Mouse (Mus musculus): ENCODE measurements around the gene Gm29666.

The Gm29666 gene

DNA sequence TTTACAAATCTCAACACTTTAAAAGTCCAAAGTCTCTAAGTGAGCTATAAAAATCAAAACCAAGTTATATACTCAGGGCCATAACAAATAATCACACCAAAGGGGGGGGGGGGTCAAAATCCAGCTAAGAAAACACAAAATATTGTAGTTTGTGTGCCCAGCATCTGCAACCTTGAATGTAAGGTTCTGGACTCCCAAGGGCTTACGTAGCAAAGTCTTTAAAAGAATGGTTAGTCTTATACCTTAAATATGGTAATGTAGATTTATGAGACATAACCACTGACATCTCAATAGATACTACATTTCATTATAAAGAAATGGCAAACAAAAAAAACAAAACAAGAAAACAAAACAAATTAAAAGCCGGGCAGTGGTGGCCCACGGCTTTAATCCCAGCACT lies at the start of gene Gm29666:
Gene Gm29666 (minus strand): TSS at position 101 of the 400 bp plus-strand sequence.
- 97% methylated on average over 3 of the region's 3 CpGs for WGBS

DNA sequence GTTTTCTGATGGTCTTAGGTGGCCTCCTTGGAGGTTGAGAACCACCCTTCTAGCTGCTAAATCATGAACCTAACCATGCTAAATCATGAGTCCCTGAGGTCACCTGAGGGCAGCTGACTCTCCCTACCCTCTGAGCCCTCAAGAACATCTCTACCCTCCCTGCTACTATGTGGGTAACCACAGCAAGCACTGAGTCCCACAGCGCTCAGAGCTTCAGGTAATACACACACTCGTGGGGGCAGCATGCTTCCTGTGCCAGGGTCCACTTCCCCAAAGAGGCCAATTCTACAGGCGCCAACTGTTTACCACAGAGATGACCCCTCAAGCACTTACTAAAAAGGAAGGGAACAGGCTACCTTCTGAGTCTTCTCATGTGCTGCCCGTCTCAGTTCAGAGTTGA lies 48.7 kb upstream of the Gm29666 start:
- WGBS: 81% methylated on average over 4 of the region's 4 CpGs

- 59% methylated on average over 7 of the region's 7 CpGs for WGBS
Measured at GRCm38 (mm10) chr15:84965575-84966360, 45.9 kb upstream of the Gm29666 start.

DNA sequence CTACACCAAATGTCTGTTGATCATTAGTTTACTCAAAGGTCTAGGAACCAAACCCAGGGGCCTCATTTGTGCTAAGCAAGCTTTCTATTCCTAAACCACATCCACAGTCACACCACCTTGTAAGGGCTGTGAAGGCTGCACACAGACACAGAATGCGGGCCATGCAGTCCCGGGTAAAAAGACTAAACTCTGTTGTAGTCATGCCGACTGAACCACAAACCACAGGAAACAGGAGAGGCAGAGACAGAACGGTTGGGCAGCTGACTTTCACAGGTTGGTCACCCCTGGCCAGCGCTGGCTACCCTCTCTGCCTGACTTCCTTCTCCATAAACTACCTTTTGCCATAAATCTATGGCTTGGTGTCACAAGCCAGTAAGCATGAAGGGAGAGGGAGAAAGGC lies 44.9 kb upstream of the Gm29666 start:
- WGBS: 62% methylated on average over 5 of the region's 5 CpGs

- WGBS: 91% methylated on average over 2 of the region's 2 CpGs
Measured at GRCm38 (mm10) chr15:84962518-84962917, 42.7 kb upstream of the Gm29666 start.

DNA sequence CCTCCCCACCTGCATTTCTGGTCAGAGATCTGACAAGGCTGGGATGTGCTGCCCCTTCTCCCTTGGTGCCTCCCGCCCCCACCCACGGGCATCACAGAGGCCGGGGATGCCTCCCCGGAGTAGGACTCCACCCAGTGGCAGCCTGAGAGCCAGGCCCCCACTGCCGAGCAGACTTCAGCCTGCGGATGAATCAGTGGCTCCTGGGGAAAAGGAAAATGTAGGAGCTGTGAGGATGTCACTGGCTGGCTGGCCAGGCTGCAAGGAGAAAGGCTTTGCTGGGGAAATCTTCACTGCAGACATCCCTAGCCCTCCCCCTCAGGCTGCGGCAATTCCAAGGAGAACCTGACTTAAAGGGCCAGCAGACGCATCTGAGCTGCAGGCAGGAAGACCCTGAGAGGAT lies 40.9 kb upstream of the Gm29666 start:
- 10% methylated on average over 8 of the region's 8 CpGs for WGBS

DNA sequence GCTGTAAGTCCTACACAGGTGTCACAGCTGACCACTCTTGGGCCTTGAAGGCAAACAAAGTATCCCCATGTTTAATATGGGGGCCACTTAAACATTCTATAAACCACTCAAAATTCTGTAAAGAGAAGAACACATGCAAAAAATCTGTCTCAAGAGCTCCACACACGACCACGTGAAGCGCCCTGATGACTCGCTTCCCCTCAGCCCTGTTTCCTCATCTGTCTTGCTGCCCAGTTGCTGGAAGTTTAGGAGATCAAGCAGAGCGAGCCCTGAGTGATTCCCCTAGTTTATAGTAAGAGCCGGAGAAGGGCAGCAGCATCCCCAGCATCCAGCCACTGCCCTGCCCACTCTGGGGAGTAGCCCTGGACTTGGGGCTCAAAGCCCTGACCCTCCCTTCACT lies 40.1 kb upstream of the Gm29666 start:
- WGBS: 53% methylated on average over 6 of the region's 6 CpGs

DNA sequence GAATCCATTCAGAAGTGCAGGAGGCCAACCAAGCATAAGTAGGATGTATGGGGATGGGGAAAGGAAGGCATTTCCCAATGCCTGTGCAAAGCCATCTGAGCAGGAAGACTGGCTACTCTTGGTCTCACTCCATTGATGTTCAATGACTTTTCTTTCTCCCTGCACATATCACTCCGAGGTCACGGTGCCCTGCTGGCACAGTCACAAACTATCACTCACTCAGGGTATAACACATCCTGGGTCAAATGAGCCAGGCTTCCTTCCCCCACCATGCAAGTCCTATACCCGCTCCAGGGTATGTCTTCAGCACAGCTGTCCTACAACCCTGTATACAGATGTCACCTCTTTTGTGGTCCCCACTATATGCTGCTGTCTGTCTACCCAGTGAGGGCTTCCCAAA lies 38.5 kb upstream of the Gm29666 start:
- WGBS: 62% methylated on average over 3 of the region's 3 CpGs

- WGBS: 19% methylated on average over 3 of the region's 3 CpGs
Measured at GRCm38 (mm10) chr15:84957851-84958250, 38.0 kb upstream of the Gm29666 start.

- WGBS: 84% methylated on average over 11 of the region's 11 CpGs
Measured at GRCm38 (mm10) chr15:84953259-84953658, 33.4 kb upstream of the Gm29666 start.

GRCm38 (mm10) chr15:84950053-84950452 lies 30.2 kb upstream of the Gm29666 start:
- WGBS: 51% methylated on average over 4 of the region's 4 CpGs

DNA sequence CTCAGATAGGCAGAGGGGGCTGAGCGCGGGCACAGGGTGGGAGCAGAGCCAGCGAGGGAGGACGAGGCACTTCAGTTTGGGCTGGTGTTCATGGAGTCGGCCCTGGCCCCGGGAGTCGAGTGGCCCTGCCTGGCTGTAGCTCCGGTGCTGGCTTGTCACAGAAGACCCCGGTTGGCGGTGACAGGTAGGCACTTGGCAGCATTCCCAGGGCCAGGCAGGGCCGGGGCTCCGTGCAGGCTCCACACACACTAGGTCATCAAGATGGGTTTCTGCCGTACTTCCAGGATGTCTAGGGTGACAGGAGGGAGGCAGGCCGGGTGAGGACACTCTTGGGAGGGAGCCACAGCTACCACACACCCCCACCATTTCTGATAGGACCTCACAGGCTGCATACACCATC lies 29.2 kb upstream of the Gm29666 start:
- 73% methylated on average over 14 of the region's 14 CpGs for WGBS

DNA sequence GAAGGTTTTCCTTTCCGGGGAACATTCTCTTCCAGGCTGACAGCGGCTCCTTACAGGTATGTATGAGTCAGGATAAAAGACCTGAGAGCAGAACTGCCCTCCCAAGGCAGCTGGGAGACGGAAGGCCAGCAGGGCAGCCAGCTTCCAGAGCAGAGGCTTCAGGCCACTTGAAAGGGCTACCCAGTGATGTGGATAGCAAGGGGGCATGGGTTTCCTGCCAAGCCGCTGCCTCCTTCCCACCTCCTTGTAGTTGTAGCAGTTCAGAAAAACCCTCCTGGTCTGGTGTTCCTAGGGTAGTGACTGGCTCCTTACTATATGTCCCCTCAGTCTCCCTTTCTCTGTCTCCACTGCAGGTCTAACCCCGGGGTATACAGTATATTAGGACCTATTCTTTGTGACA lies 24.5 kb upstream of the Gm29666 start:
- 71% methylated on average over 5 of the region's 5 CpGs for WGBS

- WGBS: 18% methylated on average over 11 of the region's 11 CpGs
Measured at GRCm38 (mm10) chr15:84942647-84943285, 22.9 kb upstream of the Gm29666 start.

GRCm38 (mm10) chr15:84940102-84940501 lies 20.3 kb upstream of the Gm29666 start:
- 80% methylated on average over 12 of the region's 12 CpGs for WGBS

- WGBS: 32% methylated on average over 16 of the region's 16 CpGs
Measured at GRCm38 (mm10) chr15:84934901-84935300, 15.1 kb upstream of the Gm29666 start.

- WGBS: 75% methylated on average over 5 of the region's 5 CpGs
Measured at GRCm38 (mm10) chr15:84932351-84932750, 12.5 kb upstream of the Gm29666 start.

DNA sequence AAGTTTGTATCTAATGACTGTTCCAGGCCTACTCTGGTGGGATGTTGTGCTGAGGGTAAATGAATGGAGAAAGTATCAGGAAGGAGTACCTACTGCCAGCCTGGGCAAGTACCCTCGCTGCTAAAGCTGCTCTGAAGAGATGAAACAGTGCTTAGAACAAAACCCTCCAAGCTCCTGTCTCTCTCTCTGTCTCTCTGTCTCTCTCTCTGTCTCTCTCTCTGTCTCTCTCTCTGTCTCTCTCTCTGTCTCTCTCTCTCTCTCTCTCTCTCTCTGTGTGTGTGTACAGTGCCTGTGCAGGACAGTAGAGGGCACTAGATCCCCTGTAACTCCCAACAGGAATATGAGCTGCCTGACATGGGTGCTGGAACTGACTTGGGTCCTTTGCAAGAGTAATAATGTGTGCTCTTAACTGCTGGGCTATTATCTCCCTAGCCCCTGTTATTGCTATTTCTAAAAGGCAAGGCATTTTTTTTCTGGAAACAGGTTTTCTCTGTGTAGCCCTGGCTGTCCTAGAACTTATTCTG lies 5.7 kb upstream of the Gm29666 start:
- WGBS: 42% methylated on average over 1 of the region's 1 CpGs

DNA sequence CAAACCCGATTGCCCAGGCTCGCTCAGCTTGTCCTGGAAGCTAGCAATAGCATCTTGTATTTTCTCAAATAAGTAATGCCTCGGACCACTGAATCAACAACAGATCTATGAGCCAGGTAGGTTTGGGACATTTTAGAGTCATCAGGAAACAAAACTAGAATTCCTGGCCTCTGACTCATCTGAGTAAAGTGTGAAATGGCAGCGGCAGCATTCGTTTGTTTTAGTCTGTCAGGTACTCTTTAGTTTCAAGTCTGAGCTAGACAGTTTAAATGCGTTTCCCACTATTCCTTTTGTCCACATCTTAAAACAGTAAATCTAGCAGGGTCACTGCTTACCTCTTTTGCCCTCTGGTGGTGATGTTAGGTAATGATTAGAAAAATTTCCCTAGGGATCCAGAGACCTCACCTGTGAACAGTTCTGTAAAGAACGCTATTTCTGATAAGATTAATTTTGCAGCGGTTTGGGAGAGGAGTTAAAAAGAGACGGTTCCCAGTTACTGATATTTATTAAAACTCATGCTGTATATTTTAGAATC lies 5.0 kb upstream of the Gm29666 start:
- 8% methylated on average over 9 of the region's 9 CpGs for WGBS

DNA sequence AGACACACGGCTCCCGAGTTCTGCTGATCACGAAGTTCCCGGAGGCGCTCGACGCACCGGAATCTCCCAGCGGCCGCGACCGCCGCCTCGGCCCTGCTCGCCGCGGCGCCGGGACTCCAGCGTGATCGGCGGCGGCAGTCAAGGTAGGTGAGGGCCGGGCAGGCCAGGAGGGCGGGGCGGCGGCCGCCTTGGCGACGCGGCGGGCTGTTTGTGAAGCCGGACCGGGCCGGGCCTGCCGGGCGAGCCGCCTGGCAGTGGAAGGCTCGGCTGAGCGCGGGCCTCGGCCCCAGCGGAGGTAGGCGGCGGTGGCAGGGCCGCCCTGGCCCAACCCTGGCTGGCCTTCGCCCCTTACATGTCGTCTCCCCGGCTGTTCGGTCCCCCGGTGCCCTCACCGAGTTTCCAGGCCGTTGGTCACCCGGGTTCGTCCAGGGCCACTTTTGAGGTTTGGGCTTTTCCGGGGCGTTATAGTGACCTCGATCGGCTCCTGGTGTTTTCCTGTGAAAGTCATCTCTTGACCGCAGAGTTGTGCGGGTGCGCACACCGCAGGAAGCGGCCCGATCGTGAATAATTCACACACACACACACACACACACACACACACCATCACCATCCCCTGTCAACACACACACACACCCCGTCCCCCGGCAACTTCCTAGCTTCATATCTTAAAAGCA lies 3.8 kb upstream of the Gm29666 start:
- under 1% methylated on average over 67 of the region's 68 CpGs for WGBS

DNA sequence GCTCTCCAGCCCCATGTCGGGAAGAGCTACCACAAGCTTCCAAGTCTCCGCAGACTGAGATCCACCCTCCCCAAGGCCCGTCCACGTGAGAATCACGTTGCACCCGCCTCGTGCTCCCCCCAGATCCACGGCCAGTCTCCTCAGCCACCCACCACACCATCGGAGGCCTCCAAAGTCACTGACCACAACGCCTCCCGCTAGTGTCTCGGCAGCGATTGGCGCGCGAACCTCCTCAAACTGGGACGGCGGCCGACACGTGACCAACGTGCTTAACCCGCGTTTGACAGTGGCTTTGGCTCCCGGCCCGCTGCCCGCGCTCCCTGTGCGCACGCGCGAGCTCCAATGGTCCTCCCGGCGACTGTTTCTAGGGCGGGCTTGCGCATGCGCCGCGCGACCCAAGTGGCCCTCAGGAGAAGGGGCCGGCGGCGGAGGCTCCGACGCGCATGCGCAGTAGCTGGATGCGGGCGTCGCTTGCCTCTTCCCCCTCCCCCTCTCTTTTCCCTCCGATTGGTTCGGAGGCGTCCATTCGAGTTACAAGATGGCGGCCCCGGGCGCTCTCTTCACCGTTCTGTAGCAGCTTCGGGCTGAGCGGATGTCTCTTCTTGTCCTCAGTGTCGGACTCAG lies 3.2 kb upstream of the Gm29666 start, which contains the start of gene Nup50:
Gene Nup50 (plus strand): TSS at position 528 of the 624 bp plus-strand sequence.
- WGBS: under 1% methylated on average over 60 of the region's 60 CpGs

GRCm38 (mm10) chr15:84913201-84913600 lies 6.6 kb downstream of the Gm29666 start:
- 70% methylated on average over 3 of the region's 3 CpGs for WGBS
